Mouse (Mus musculus): Measurements from ENCODE around the gene Nqo1. TPM values are rescaled to one million over a fixed set of nuclear protein-coding genes. Genes with fewer than 3 reads are reported as not detected.

The Nqo1 gene
- polyA plus RNA-seq, 1 experiment from 2014 or later = 17.8 TPM

DNA sequence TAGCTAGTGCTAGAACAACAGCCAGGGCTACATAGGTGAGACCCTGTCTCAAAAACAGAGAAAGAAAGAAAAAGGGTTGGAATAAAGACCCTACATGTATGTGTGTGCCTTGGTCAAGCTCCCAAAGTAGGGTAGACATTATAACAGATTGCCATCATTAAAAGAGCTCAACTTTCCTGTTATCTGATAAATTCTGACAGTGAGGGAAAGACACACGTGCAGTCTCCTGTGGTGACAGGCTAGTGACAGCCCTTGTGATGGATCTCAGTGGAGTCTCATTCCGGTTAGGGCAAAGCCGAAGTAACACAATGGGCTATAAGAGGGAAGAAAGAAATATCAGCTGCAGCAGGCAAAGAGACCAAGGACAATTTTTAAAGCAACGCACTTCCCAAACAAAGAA lies 1.1 kb upstream of the Nqo1 start:
- H3K4me2 ChIP-seq = peak overlapping the region; percentile 79
- WGBS (ENCODE audit: insufficient replicate concordance) = 59% methylated on average over 4 of the region's 4 CpGs
- H3K9ac ChIP-seq = peak overlapping the region; percentile 78
- H3K9me3 ChIP-seq (replicated peaks) = no peaks in the 10 kb centered on the region
- peak overlapping the region; percentile 60 for H3K4me3 ChIP-seq (replicated peaks)
- peaks cover 8% of the 10 kb centered on the region for H3K36me3 ChIP-seq
- no peaks in the 10 kb centered on the region for H3K27me3 ChIP-seq
- DNase-seq (no peak), ATAC-seq (ENCODE audit: low read depth) (0 out of 2 replicates have a peak, but pooled peaks have one; percentile 0)
- peak overlapping the region; percentile 99 for H3K27ac ChIP-seq
- peaks cover 59% of the 10 kb centered on the region for H3K4me1 ChIP-seq (replicated peaks)

DNA sequence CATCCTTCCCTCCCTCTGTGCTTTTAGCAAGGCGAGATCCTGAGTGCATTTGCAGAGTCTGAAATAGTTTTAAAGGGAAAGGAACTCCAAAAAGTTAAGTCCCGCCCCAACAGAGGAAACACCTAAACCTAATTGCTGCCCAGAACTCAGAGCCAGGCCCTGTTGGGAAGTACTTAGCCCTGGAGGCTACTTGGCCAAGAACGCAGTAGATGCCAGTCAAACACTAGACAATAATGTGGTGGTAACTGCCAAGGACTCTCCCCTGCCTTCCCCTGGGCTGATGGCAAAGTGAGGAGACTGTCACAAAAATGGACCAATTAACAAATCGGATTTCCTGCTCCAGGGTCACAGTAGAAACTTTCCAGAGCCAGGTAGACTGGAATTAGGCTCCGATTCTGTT lies 1.1 kb downstream of the Nqo1 start:
- peak overlapping the region; percentile 60 for H3K4me3 ChIP-seq (replicated peaks)
- peak overlapping the region; percentile 99 for H3K27ac ChIP-seq
- peak overlapping the region; percentile 79 for H3K4me2 ChIP-seq
- no peaks in the 10 kb centered on the region for H3K9me3 ChIP-seq (replicated peaks)
- ATAC-seq (ENCODE audit: low read depth) (no peak), DNase-seq (no peak)
- H3K36me3 ChIP-seq = no peaks in the 10 kb centered on the region
- no peaks in the 10 kb centered on the region for H3K27me3 ChIP-seq
- H3K9ac ChIP-seq = peak overlapping the region; percentile 78
- WGBS (ENCODE audit: insufficient replicate concordance) = 80% methylated on average over 5 of the region's 5 CpGs
- peaks cover 63% of the 10 kb centered on the region for H3K4me1 ChIP-seq (replicated peaks)

DNA sequence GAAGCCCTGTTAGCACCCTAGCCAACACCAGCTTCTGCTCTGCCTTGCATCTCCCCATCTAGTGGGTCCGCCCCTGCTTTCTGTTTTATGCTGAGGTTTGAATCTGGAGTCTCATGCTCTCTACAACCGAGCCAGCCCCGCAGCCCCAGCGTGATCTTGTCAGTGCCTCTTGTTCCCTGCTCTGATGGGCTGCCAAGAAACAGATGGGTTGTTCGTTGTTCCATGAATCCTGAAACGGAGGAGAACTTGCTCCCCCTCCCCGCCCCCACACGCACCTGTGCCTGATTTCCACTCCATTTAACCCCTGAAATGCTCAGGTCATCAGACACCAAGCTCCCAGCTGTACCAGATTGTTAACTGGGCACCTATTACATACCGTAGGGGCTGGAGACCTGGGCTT lies 3.5 kb downstream of the Nqo1 start:
- Histone ChIP-seq H3K9me3 (replicated peaks) (no peaks in the 10 kb centered on the region), H3K36me3 (no peaks in the 10 kb centered on the region), H3K4me1 (replicated peaks) (peaks cover 50% of the 10 kb centered on the region), H3K9ac (no peak overlapping the region), H3K4me2 (no peak overlapping the region), H3K4me3 (replicated peaks) (no peak overlapping the region), H3K27ac (no peak overlapping the region), H3K27me3 (no peaks in the 10 kb centered on the region)
- WGBS (ENCODE audit: insufficient replicate concordance) = 54% methylated on average over 9 of the region's 9 CpGs
- no peak for ATAC-seq (ENCODE audit: low read depth)
- no peak for DNase-seq

- Histone ChIP-seq H3K9me3 (replicated peaks) (no peaks in the 10 kb centered on the region), H3K27ac (no peak overlapping the region), H3K4me1 (replicated peaks) (peaks cover 33% of the 10 kb centered on the region), H3K36me3 (no peaks in the 10 kb centered on the region), H3K4me3 (replicated peaks) (no peak overlapping the region), H3K9ac (no peak overlapping the region), H3K4me2 (no peak overlapping the region), H3K27me3 (no peaks in the 10 kb centered on the region)
- ATAC-seq (ENCODE audit: low read depth) (no peak), DNase-seq (no peak)
- 70% methylated on average over 12 of the region's 12 CpGs for WGBS (ENCODE audit: insufficient replicate concordance)
Measured at GRCm38 (mm10) chr8:107397665-107398064, 5.3 kb downstream of the Nqo1 start.

- Histone ChIP-seq H3K4me2 (no peak overlapping the region), H3K4me1 (replicated peaks) (peaks cover 20% of the 10 kb centered on the region), H3K27me3 (no peaks in the 10 kb centered on the region), H3K36me3 (no peaks in the 10 kb centered on the region), H3K9me3 (replicated peaks) (no peaks in the 10 kb centered on the region), H3K27ac (no peak overlapping the region), H3K4me3 (replicated peaks) (no peak overlapping the region), H3K9ac (no peak overlapping the region)
- 74% methylated on average over 10 of the region's 10 CpGs for WGBS (ENCODE audit: insufficient replicate concordance)
- ATAC-seq (ENCODE audit: low read depth) (no peak), DNase-seq (no peak)
Measured at GRCm38 (mm10) chr8:107396106-107396670, 6.8 kb downstream of the Nqo1 start.

DNA sequence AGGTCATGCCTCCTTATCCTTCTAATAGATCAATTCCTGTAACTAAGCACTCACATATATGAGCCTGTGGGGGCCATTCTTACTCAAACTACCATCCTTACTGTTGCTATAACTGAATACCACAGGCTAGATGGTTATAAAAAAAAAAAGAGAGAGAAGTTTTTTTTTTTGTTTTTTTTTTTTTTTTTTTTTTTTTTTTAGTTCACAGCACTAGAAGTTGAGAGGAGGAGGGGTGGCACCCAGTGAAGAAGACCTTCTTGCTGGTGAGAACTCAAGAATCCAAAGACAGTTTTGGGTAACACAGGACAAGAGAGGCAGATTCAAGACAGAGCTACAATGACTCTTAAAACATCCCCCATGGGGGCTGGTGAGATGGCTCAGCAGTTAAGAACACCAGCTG lies 7.6 kb downstream of the Nqo1 start:
- DNase-seq (no peak), ATAC-seq (ENCODE audit: low read depth) (no peak)
- no peaks in the 10 kb centered on the region for H3K27me3 ChIP-seq
- peaks cover 18% of the 10 kb centered on the region for H3K4me1 ChIP-seq (replicated peaks)
- no peaks in the 10 kb centered on the region for H3K9me3 ChIP-seq (replicated peaks)
- no peak overlapping the region for H3K4me3 ChIP-seq (replicated peaks)
- H3K9ac ChIP-seq = no peak overlapping the region
- no peaks in the 10 kb centered on the region for H3K36me3 ChIP-seq
- no peak overlapping the region for H3K4me2 ChIP-seq
- H3K27ac ChIP-seq = no peak overlapping the region

DNA sequence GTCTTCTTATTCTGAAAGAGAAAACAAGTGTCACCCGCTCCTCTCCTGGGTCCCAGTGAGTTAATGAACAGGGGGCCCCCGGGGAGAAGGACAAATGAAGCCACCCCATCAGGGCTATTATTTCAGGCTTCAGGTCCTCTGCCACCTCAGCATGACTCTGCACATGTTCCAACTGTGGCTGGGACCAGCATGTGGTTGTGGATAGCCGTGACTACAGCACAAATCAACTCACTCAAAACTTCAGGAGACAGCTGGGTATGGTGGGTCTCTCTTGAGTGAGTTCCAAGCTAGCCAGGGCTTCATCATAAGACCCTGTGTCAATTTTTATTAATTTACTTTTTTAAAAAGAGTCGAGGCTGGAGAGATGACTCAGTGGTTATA lies 11.9 kb downstream of the Nqo1 start:
- no peaks in the 10 kb centered on the region for H3K27me3 ChIP-seq
- no peak overlapping the region for H3K4me2 ChIP-seq
- H3K4me3 ChIP-seq (replicated peaks) = no peak overlapping the region
- H3K4me1 ChIP-seq (replicated peaks) = peaks cover 9% of the 10 kb centered on the region
- H3K9ac ChIP-seq = no peak overlapping the region
- DNase-seq = no peak
- H3K9me3 ChIP-seq (replicated peaks) = no peaks in the 10 kb centered on the region
- H3K27ac ChIP-seq = no peak overlapping the region
- H3K36me3 ChIP-seq = no peaks in the 10 kb centered on the region
- WGBS (ENCODE audit: insufficient replicate concordance) = 41% methylated on average over 4 of the region's 4 CpGs
- ATAC-seq (ENCODE audit: low read depth) = no peak; the same call in 1 of the 2 replicates

- Histone ChIP-seq H3K36me3 (no peaks in the 10 kb centered on the region), H3K9me3 (replicated peaks) (no peaks in the 10 kb centered on the region), H3K9ac (no peak overlapping the region), H3K4me2 (no peak overlapping the region), H3K4me1 (replicated peaks) (peaks cover 13% of the 10 kb centered on the region), H3K4me3 (replicated peaks) (no peak overlapping the region), H3K27me3 (no peaks in the 10 kb centered on the region), H3K27ac (no peak overlapping the region)
- WGBS (ENCODE audit: insufficient replicate concordance) = 84% methylated on average over 16 of the region's 16 CpGs
- DNase-seq (no peak), ATAC-seq (ENCODE audit: low read depth) (no peak)
Measured at GRCm38 (mm10) chr8:107390476-107391135, 12.4 kb downstream of the Nqo1 start.

- Histone ChIP-seq H3K4me1 (replicated peaks) (peaks cover 13% of the 10 kb centered on the region), H3K4me3 (replicated peaks) (no peak overlapping the region), H3K9me3 (replicated peaks) (no peaks in the 10 kb centered on the region), H3K27me3 (no peaks in the 10 kb centered on the region; the same call in 1 of the 2 replicates), H3K9ac (no peak overlapping the region), H3K36me3 (no peaks in the 10 kb centered on the region), H3K27ac (no peak overlapping the region), H3K4me2 (no peak overlapping the region)
- DNase-seq (no peak), ATAC-seq (ENCODE audit: low read depth) (no peak)
- 82% methylated on average over 8 of the region's 8 CpGs for WGBS (ENCODE audit: insufficient replicate concordance)
Measured at GRCm38 (mm10) chr8:107389557-107389956, 13.4 kb downstream of the Nqo1 start.

DNA sequence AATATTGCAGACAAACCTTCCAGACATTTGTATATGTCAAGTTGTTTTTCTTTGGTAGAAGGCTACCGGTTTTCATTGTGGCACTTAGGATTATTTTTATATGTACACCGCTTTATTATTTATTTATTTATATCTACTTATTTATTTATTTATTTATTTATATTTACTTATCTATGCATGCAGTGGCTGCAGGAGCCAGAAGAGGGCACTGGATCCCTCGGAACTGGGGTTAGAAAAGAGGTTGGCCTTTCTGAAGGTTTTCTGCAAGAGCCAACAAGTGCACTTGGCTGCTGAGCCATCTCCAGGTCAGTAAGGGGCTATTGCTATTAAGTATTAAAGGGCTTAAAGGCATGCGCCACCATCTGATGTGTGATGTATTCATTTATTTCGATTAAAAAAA lies 15.1 kb downstream of the Nqo1 start:
- no peaks in the 10 kb centered on the region for H3K9me3 ChIP-seq (replicated peaks)
- DNase-seq (no peak), ATAC-seq (ENCODE audit: low read depth) (no peak)
- 58% methylated on average over 5 of the region's 5 CpGs for WGBS (ENCODE audit: insufficient replicate concordance)
- H3K27me3 ChIP-seq = no peaks in the 10 kb centered on the region; the same call in 1 of the 2 replicates
- H3K4me2 ChIP-seq = no peak overlapping the region
- no peak overlapping the region for H3K4me3 ChIP-seq (replicated peaks)
- H3K9ac ChIP-seq = no peak overlapping the region
- no peak overlapping the region for H3K27ac ChIP-seq
- peaks cover 13% of the 10 kb centered on the region for H3K4me1 ChIP-seq (replicated peaks)
- H3K36me3 ChIP-seq = no peaks in the 10 kb centered on the region

GRCm38 (mm10) chr8:107386642-107387041 lies 16.4 kb downstream of the Nqo1 start:
- WGBS (ENCODE audit: insufficient replicate concordance) = 28% methylated on average over 3 of the region's 3 CpGs
- Histone ChIP-seq H3K4me3 (replicated peaks) (no peak overlapping the region), H3K27me3 (no peaks in the 10 kb centered on the region; the same call in 1 of the 2 replicates), H3K27ac (no peak overlapping the region; the same call in 1 of the 2 replicates), H3K4me1 (replicated peaks) (peaks cover 13% of the 10 kb centered on the region), H3K9ac (no peak overlapping the region), H3K9me3 (replicated peaks) (no peaks in the 10 kb centered on the region), H3K4me2 (no peak overlapping the region), H3K36me3 (no peaks in the 10 kb centered on the region)
- DNase-seq (peak; percentile 41), ATAC-seq (ENCODE audit: low read depth) (0 out of 2 replicates have a peak, but pooled peaks have one; percentile 45)

GRCm38 (mm10) chr8:107386171-107386570 lies 16.8 kb downstream of the Nqo1 start:
- Histone ChIP-seq H3K36me3 (no peaks in the 10 kb centered on the region), H3K27ac (no peak overlapping the region), H3K9ac (no peak overlapping the region), H3K4me1 (replicated peaks) (peaks cover 11% of the 10 kb centered on the region), H3K27me3 (no peaks in the 10 kb centered on the region; the same call in 1 of the 2 replicates), H3K9me3 (replicated peaks) (no peaks in the 10 kb centered on the region), H3K4me2 (no peak overlapping the region), H3K4me3 (replicated peaks) (no peak overlapping the region)
- 11% methylated on average over 5 of the region's 5 CpGs for WGBS (ENCODE audit: insufficient replicate concordance)
- peak; percentile 30; the same call in 1 of the 2 replicates for ATAC-seq (ENCODE audit: low read depth)
- no peak for DNase-seq

Data from liver, embryonic 13.5 days (tissue).